Mouse (Mus musculus): Measurements from ENCODE around the gene Nr6a1. TPM values are rescaled to one million over a fixed set of nuclear protein-coding genes. Genes with fewer than 3 reads are reported as not detected.

Nr6a1 gene
- polyA plus RNA-seq (2015; fragmentation: Nextera tagmentation; extraction: Ambion mirVana), result 1.0 and 1.5 TPM in 2 replicates

DNA sequence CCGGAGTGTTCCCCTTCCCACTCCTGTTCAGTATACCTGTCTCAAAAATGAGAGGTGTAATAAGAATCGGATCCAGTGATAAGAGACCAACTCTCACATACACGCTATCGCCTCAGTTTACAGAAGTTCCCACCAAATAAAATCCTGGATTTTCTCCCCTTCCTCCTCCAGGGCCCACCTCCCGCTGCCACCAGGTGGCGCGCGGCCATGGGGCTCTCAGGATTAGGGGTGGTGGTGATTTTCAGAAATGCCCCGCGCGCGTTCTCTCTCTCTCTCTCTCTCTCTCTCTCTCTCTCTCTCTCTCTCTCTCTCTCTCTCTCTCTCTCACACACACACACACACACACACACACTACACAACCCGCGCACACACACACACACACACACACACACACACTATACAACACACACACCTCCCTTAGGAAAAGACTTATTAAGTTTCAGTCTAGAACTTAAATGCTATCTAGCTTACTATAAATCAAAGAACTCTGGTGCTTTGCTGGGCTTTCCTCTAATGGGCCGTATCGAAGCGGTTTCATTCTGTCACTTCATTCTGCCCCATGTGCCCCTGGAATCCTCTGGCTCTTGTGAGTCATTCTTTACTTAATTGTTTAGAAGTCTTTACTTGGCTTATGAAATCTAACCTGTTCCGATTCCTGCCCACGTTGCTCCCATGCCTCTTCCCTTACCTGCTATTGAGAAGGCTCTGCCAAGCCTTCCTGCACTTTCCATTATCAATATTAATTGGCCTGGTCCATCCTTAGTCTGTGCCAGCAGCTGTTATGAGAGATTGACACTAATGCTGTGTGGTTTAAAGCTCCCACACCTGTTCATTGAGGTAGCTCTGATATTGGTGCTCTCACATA lies at the start of gene Nr6a1:
Gene Nr6a1, minus strand, starts transcription at position 574 of the 865 bp plus-strand sequence.
- Histone ChIP-seq H3K4me2 (peak within 1 kb of the TSS; percentile 99), H3K27me3 (peaks cover 26% of the 10 kb centered on the region), H3K9me3 (replicated peaks) (no peaks in the 10 kb centered on the region), H3K9ac (peak within 1 kb of the TSS; percentile 37; the same call in 1 of the 2 replicates), H3K36me3 (ENCODE audit: poor library complexity, severe bottlenecking) (no peaks in the 10 kb centered on the region), H3K4me1 (peaks cover 27% of the 10 kb centered on the region), H3K27ac (no peak within 1 kb of the TSS; the same call in 1 of the 2 replicates), H3K4me3 (peak within 1 kb of the TSS; percentile 41)
- WGBS, result 9% methylated on average over 18 of the region's 19 CpGs
- peak; percentile 37 for ATAC-seq

DNA sequence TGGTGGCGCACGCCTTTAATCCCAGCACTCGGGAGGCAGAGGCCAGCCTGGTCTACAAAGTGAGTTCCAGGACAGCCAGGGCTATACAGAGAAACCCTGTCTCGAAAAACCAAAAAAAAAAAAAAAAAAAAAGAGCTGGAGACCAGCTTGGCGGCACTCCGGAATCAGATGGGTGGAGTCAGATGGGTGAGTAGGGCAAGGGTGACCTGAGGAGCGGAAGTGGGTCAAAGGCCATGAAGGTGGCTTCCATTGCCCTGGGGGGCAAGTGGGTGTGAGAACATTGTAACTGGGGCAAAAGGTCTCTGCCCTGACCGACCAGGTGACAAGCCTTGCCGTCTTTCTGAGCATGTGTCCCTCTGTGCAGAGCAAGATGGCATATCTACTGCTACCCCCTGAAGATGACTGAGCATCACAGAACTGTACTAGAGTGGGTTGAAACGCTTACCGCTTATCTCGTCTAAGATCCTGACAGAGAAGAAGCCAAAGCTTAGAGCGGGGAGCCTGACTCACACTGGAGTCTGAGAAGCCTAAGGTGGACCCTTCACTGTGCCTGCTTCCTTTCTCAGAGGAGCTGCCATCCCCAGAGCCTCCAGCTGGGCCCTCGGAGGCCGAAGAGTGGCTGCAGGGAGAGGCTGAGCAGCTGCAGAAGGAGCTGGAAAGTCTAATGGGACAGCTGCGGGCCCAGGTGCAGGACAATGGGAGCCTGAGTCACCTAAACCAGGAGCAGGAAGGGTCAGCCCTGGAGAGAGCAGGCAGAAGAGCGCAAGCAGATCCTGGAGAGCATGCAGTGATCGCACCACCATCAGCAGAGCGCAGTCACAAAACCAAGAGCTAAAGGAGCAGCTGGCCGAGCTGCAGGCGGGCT lies 48.7 kb upstream of the Nr6a1 start:
- Histone ChIP-seq H3K9ac (no peak overlapping the region), H3K4me1 (no peaks in the 10 kb centered on the region), H3K4me3 (no peak overlapping the region), H3K36me3 (ENCODE audit: poor library complexity, severe bottlenecking) (no peaks in the 10 kb centered on the region), H3K9me3 (replicated peaks) (no peaks in the 10 kb centered on the region), H3K27ac (no peak overlapping the region), H3K4me2 (no peak overlapping the region), H3K27me3 (no peaks in the 10 kb centered on the region)
- no peak for ATAC-seq
- WGBS, result 84% methylated on average over 20 of the region's 21 CpGs

DNA sequence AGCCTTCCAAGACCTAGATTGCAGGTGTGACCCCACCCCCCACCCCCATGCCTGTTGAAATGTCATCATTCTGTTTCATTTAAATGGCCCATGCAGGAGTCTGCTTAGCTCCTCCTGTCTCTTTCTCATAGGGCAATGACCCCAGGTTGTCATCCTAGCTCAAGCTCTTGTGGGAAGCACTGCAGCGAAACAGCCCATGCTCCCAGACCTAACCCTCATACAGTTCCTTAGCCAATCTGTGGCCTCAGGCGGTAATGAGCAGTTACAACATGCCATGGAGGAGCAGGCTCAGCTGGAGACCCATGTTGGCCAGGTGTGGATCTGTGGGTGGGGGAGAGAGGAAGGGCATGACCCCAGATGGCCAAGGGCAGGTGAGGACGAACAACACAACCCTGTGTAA lies 47.7 kb upstream of the Nr6a1 start:
- no peak overlapping the region for H3K4me3 ChIP-seq
- 88% methylated on average over 3 of the region's 3 CpGs for WGBS
- H3K4me2 ChIP-seq, result no peak overlapping the region
- no peaks in the 10 kb centered on the region for H3K4me1 ChIP-seq
- no peaks in the 10 kb centered on the region for H3K27me3 ChIP-seq
- no peaks in the 10 kb centered on the region for H3K9me3 ChIP-seq (replicated peaks)
- no peaks in the 10 kb centered on the region for H3K36me3 ChIP-seq (ENCODE audit: poor library complexity, severe bottlenecking)
- H3K9ac ChIP-seq, result no peak overlapping the region
- no peak for ATAC-seq
- no peak overlapping the region for H3K27ac ChIP-seq

DNA sequence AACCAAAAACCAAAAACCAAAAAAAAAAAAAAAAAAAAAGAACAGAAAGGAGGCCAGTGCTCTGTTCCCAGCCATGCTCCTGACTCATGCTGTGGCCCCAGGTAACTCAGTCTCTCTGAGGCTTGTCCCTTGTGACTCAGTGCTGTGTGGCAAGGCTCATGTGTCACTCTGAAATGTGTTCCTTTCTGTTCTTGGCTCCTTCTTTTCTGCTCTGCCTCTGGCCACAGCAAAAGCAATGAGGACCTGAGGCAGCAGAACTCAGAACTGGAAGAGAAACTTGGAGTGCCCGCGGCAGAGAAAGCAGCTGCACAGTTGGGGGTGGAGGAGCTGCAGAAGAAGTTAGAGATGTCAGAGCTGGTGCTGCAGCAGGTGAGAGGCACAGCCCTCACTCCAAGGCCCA lies 46.7 kb upstream of the Nr6a1 start:
- Histone ChIP-seq H3K4me2 (no peak overlapping the region), H3K4me3 (no peak overlapping the region), H3K9me3 (replicated peaks) (no peaks in the 10 kb centered on the region), H3K27me3 (no peaks in the 10 kb centered on the region), H3K27ac (no peak overlapping the region), H3K9ac (no peak overlapping the region), H3K36me3 (ENCODE audit: poor library complexity, severe bottlenecking) (no peaks in the 10 kb centered on the region), H3K4me1 (no peaks in the 10 kb centered on the region)
- WGBS, result 38% methylated on average over 2 of the region's 2 CpGs
- ATAC-seq, result no peak

DNA sequence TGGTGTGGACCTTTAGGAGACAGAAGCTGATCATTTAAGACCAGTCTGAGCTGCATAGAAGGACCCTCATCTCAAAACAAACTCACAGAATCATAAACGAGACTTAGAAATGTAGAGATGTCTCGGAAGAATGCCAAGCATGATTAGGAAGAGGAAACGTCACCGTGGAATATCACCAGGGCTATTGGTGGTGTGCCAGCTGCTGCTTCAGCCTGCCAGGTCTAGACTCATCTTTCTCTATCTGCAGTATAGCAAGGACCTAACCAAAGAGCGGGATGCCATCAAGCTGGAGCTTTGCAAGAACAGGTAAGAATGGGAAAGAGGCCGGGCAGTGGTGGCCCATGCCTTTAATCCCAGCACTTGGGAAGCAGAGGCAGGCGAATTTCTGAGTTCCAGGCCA lies 46.2 kb upstream of the Nr6a1 start:
- Histone ChIP-seq H3K4me1 (no peaks in the 10 kb centered on the region), H3K9me3 (replicated peaks) (no peaks in the 10 kb centered on the region), H3K4me3 (no peak overlapping the region), H3K36me3 (ENCODE audit: poor library complexity, severe bottlenecking) (no peaks in the 10 kb centered on the region), H3K27me3 (no peaks in the 10 kb centered on the region), H3K4me2 (no peak overlapping the region), H3K27ac (no peak overlapping the region), H3K9ac (no peak overlapping the region)
- ATAC-seq, result no peak
- 82% methylated on average over 7 of the region's 7 CpGs for WGBS

DNA sequence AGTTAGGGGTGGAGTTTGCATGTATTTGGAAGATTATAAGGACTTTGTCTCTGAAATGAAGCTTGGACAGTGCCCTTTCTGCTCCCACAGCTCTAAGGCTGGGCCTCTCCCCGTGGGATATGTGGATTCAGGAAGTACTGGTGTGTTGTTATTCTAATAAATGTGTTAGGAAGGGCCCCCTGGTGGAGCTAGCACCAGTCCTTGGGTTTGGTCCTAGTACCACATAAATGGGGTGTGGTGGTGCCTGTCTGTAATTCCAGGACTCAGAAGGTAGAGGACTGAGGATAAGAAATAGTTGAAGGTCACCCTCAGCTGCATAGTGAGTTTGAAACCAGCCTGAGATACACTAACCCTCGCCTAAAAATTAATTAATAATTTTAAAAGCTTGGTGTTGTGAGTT lies 45.7 kb upstream of the Nr6a1 start:
- no peak overlapping the region for H3K27ac ChIP-seq
- 43% methylated on average over 2 of the region's 2 CpGs for WGBS
- no peak overlapping the region for H3K9ac ChIP-seq
- no peaks in the 10 kb centered on the region for H3K4me1 ChIP-seq
- no peak overlapping the region for H3K4me2 ChIP-seq
- H3K9me3 ChIP-seq (replicated peaks), result no peaks in the 10 kb centered on the region
- H3K4me3 ChIP-seq, result no peak overlapping the region
- ATAC-seq, result no peak
- no peaks in the 10 kb centered on the region for H3K36me3 ChIP-seq (ENCODE audit: poor library complexity, severe bottlenecking)
- no peaks in the 10 kb centered on the region for H3K27me3 ChIP-seq

DNA sequence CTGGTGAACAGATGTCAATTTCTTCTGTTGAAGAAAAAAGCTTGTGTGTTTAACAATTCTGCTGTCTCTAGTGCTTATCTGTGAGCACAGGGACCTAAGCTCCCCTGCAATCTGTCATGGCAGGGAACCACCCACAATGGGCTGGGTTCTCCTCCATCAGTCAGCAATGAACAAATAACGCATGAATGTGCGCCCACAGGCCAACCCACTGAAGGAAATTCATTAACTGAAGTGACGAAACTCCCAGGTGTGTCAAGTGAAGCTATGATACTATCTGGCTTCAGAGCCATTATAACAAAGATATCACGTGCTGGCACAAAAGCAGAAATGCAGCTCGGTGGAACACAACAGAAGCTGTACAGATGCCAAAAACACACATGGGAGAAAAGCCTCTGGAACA lies 42.6 kb upstream of the Nr6a1 start:
- H3K9ac ChIP-seq, result no peak overlapping the region
- H3K9me3 ChIP-seq (replicated peaks), result no peaks in the 10 kb centered on the region
- H3K27me3 ChIP-seq, result no peaks in the 10 kb centered on the region
- no peaks in the 10 kb centered on the region for H3K36me3 ChIP-seq (ENCODE audit: poor library complexity, severe bottlenecking)
- no peak overlapping the region for H3K27ac ChIP-seq
- no peak overlapping the region for H3K4me3 ChIP-seq
- 84% methylated on average over 5 of the region's 5 CpGs for WGBS
- H3K4me2 ChIP-seq, result no peak overlapping the region
- H3K4me1 ChIP-seq, result no peaks in the 10 kb centered on the region
- ATAC-seq, result no peak

DNA sequence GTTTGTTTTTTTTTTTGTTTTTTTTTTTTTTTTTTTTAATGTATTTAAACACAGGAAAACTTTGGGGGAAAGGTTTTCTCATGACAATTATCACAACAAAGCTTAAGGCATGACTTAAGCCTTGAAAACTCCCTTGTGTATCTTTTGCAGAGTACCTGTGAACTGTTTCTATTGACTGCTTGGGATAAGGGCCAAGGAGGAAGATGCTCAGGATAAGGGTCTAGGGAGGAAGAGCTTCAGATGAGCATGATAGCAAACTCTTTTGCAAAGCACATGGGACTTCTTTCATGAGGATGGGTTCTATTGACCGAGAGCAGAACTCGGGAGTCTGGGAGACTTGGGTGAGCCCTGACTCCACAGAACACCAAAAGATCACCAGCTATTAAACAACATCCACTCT lies 42.2 kb upstream of the Nr6a1 start:
- no peaks in the 10 kb centered on the region for H3K27me3 ChIP-seq
- no peak overlapping the region for H3K9ac ChIP-seq
- no peak overlapping the region for H3K4me3 ChIP-seq
- no peak for ATAC-seq
- no peak overlapping the region for H3K4me2 ChIP-seq
- H3K27ac ChIP-seq, result no peak overlapping the region
- no peaks in the 10 kb centered on the region for H3K4me1 ChIP-seq
- WGBS, result 98% methylated on average over 2 of the region's 2 CpGs
- H3K36me3 ChIP-seq (ENCODE audit: poor library complexity, severe bottlenecking), result no peaks in the 10 kb centered on the region
- no peaks in the 10 kb centered on the region for H3K9me3 ChIP-seq (replicated peaks)

DNA sequence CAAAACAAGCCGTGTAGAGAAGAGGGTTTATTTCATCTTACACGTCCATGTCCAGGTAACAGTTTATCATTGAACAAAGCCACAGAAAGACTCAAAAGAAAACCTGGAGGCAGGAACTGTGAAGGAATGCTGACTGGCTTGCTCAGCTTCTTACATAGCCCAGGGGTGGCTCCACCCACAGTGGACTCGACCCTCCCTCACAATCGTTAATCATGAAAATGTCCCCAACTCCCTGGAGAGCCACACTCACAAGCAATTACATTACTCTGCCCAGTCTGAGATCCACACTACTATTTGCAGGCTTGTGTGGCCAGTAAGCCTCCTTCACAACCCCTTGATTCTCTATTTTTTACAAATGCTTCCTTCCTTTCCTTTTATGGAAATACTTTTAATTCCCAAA lies 36.7 kb upstream of the Nr6a1 start:
- 47% methylated on average over 4 of the region's 4 CpGs for WGBS
- no peak for ATAC-seq

DNA sequence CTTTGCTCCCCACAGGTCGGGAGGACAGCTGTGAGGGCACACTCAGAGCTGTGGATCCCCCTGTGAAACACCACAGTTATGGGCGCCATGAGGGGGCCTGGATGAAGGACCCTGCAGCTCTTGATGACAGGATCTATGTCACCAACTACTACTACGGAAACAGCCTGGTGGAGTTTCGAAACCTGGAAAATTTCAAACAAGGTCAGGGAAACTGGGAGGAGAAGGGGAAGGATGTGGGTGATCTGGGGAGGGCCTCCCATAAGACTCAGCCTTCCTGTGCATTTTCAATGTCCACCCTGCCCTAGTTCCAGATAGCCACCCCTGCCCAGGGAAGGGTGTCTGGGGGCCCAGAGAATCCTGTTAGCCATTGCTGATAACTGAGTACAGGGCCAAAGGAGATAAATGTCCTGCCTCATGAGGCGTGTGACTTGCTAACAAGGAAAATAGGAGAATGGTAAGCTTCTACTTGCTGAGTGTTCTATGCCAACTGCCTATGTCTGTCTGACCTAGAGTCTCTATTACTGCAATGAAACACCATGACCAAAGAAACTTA lies 30.3 kb upstream of the Nr6a1 start:
- Histone ChIP-seq H3K27me3 (no peaks in the 10 kb centered on the region), H3K9ac (no peak overlapping the region), H3K4me1 (no peaks in the 10 kb centered on the region), H3K4me3 (no peak overlapping the region), H3K4me2 (no peak overlapping the region), H3K27ac (no peak overlapping the region), H3K36me3 (ENCODE audit: poor library complexity, severe bottlenecking) (no peaks in the 10 kb centered on the region), H3K9me3 (replicated peaks) (no peaks in the 10 kb centered on the region)
- no peak for ATAC-seq
- 92% methylated on average over 5 of the region's 5 CpGs for WGBS

More for the DNA sequence above, 36.7 kb upstream of the Nr6a1 start:
- Histone ChIP-seq H3K9ac (no peak overlapping the region), H3K27ac (no peak overlapping the region), H3K4me1 (no peaks in the 10 kb centered on the region), H3K4me3 (no peak overlapping the region), H3K27me3 (no peaks in the 10 kb centered on the region), H3K36me3 (ENCODE audit: poor library complexity, severe bottlenecking) (no peaks in the 10 kb centered on the region), H3K4me2 (no peak overlapping the region), H3K9me3 (replicated peaks) (no peaks in the 10 kb centered on the region)

DNA sequence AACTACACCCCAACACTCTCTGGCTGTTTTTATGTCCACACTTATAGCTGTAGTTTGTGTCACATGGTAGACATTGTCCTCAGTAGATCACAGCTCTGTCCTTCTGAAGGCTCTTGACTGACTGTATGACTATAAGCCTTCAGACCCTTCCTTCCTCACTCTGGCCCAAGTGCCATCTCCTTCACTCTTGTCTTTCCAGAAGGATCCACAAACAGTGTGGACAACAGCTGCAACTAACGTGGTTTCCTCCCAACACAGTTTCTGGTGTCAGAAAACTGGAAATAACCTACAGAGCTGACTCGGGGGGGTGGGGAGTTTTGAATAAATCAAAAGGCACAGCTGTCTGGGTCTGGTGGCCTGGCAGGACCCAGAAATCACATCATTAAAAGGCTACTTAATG lies 28.6 kb upstream of the Nr6a1 start:
- Histone ChIP-seq H3K36me3 (ENCODE audit: poor library complexity, severe bottlenecking) (no peaks in the 10 kb centered on the region), H3K9me3 (replicated peaks) (no peaks in the 10 kb centered on the region), H3K27me3 (no peaks in the 10 kb centered on the region), H3K4me3 (no peak overlapping the region), H3K4me1 (peaks cover 2% of the 10 kb centered on the region; the same call in 1 of the 2 replicates), H3K4me2 (no peak overlapping the region), H3K9ac (no peak overlapping the region), H3K27ac (no peak overlapping the region)
- WGBS, result 83% methylated on average over 2 of the region's 2 CpGs
- no peak for ATAC-seq
